Mouse (Mus musculus): ENCODE data around the gene Olfr995. TPM values are rescaled to one million over a fixed set of nuclear protein-coding genes. Genes with fewer than 3 reads are reported as not detected.

Gene Olfr995
- polyA plus RNA-seq, 1 experiment from 2014 or later: not detected

Other genes with a start within 250 kb of the Olfr995 start
- gene Lrrc55, start 246.4 kb downstream of the Olfr995 start, polyA plus RNA-seq (2014; fragmentation: Nextera tagmentation; extraction: Ambion mirVana): 0.07 and 0.24 TPM in 2 replicates
- not detected in 2 replicates for gene Olfr987, start 104.3 kb downstream of the Olfr995 start, polyA plus RNA-seq (2014; fragmentation: Nextera tagmentation; extraction: Ambion mirVana)
- not detected in 2 replicates for gene Olfr988, start 80.4 kb downstream of the Olfr995 start, polyA plus RNA-seq (2014; fragmentation: Nextera tagmentation; extraction: Ambion mirVana)
- gene Olfr992, start 34.2 kb downstream of the Olfr995 start, polyA plus RNA-seq (2014; fragmentation: Nextera tagmentation; extraction: Ambion mirVana): not detected in 2 replicates
- gene Olfr993, start 28.8 kb downstream of the Olfr995 start, polyA plus RNA-seq (2014; fragmentation: Nextera tagmentation; extraction: Ambion mirVana): not detected in 2 replicates
- not detected in 2 replicates for gene Olfr994, start 7.2 kb downstream of the Olfr995 start, polyA plus RNA-seq (2014; fragmentation: Nextera tagmentation; extraction: Ambion mirVana)
- not detected in 2 replicates for gene 4833423E24Rik, start 75.4 kb upstream of the Olfr995 start, polyA plus RNA-seq (2014; fragmentation: Nextera tagmentation; extraction: Ambion mirVana)
- gene Olfr996, start 135.6 kb upstream of the Olfr995 start, polyA plus RNA-seq (2014; fragmentation: Nextera tagmentation; extraction: Ambion mirVana): not detected in 2 replicates
- not detected in 2 replicates for gene Olfr998, start 145.3 kb upstream of the Olfr995 start, polyA plus RNA-seq (2014; fragmentation: Nextera tagmentation; extraction: Ambion mirVana)
- not detected in 2 replicates for gene Olfr1000, start 168.3 kb upstream of the Olfr995 start, polyA plus RNA-seq (2014; fragmentation: Nextera tagmentation; extraction: Ambion mirVana)
- not detected in 2 replicates for gene Olfr1002, start 207.1 kb upstream of the Olfr995 start, polyA plus RNA-seq (2014; fragmentation: Nextera tagmentation; extraction: Ambion mirVana)
- not detected in 2 replicates for gene Olfr154, start 220.8 kb upstream of the Olfr995 start, polyA plus RNA-seq (2014; fragmentation: Nextera tagmentation; extraction: Ambion mirVana)
- not detected in 2 replicates for gene Olfr1006, start 235.1 kb upstream of the Olfr995 start, polyA plus RNA-seq (2014; fragmentation: Nextera tagmentation; extraction: Ambion mirVana)
- not detected in 2 replicates for gene Olfr1008, start 245.8 kb upstream of the Olfr995 start, polyA plus RNA-seq (2014; fragmentation: Nextera tagmentation; extraction: Ambion mirVana)

All from heart, embryonic 11.5 days (tissue).